26 mouse cellular contexts compared by ENCODE assay signal in genomic region chr12:78059965-78060364, GRCm38 (mm10).
DNase-seq lines count a peak whose midpoint lies in the region; ATAC-seq lines count a peak whose summit lies in the region.
"Had no signal": no experiment of that assay in that cellular context is flagged by ENCODE, and none has a peak within 500 bp of the region (broad histone marks: within the 10 kb centered on the region; RNA-seq: fewer than 3 reads in every experiment).

No protein-coding gene starts in this region.

- H3K27me3 ChIP-seq in kidney, embryonic 15.5 days: peaks cover 8% of the 10 kb centered on the region; the same call in 1 of the 2 replicates
- H3K27me3 ChIP-seq: embryonic facial prominence, embryonic 12.5 days had no signal

- 40% methylated on average over 5 of the region's 5 CpGs for WGBS in kidney, embryonic 15.5 days

- no peak overlapping the region for H3K4me2 ChIP-seq in kidney, embryonic 15.5 days
- H3K4me2 ChIP-seq: embryonic facial prominence, embryonic 12.5 days; embryonic facial prominence, embryonic 15.5 days; forebrain, embryonic 12.5 days had no signal

- no peaks in the 10 kb centered on the region for H3K9me3 ChIP-seq in kidney, embryonic 15.5 days (replicated peaks)
- H3K9me3 ChIP-seq: embryonic facial prominence, embryonic 12.5 days; embryonic facial prominence, embryonic 15.5 days; forebrain, embryonic 10.5 days; forebrain, embryonic 12.5 days had no signal

- no peak overlapping the region for H3K9ac ChIP-seq in kidney, embryonic 15.5 days
- H3K9ac ChIP-seq: embryonic facial prominence, embryonic 12.5 days; embryonic facial prominence, embryonic 15.5 days; forebrain, embryonic 12.5 days had no signal

- peaks cover 6% of the 10 kb centered on the region; the same call in 1 of the 2 replicates for H3K4me1 ChIP-seq in kidney, embryonic 15.5 days
- H3K4me1 ChIP-seq: embryonic facial prominence, embryonic 12.5 days; forebrain, embryonic 12.5 days had no signal

- no peak overlapping the region for H3K27ac ChIP-seq in kidney, embryonic 15.5 days
- H3K27ac ChIP-seq: embryonic facial prominence, embryonic 12.5 days; embryonic facial prominence, embryonic 15.5 days; forebrain, embryonic 10.5 days; forebrain, embryonic 12.5 days had no signal

- H3K36me3 ChIP-seq in kidney, embryonic 15.5 days: no peaks in the 10 kb centered on the region
- H3K36me3 ChIP-seq: embryonic facial prominence, embryonic 12.5 days; embryonic facial prominence, embryonic 15.5 days; forebrain, embryonic 10.5 days; forebrain, embryonic 12.5 days had no signal

- DNase-seq in frontal cortex, postnatal 25 days (ENCODE audit: low spot score in 2 of 2): no peak
- no peak for DNase-seq in kidney, adult 18-20 months
- peak; percentile 4 for DNase-seq in Muller cell, postnatal 12 days (ENCODE audit: inconsistent ontology term)
- DNase-seq in brain, adult 2 months (ENCODE audit: low read depth, low spot score): peak; percentile 55
- DNase-seq in cerebellum, postnatal 14 days: no peak
- no peak for DNase-seq in adipocyte (ENCODE audit: low spot score)
- DNase-seq: adrenal gland, adult 2 months; adrenal gland, postnatal 10 days; adrenal gland, postnatal 25 days; cerebellum, adult 11-12 months; cerebellum, adult 2 months; cerebellum, adult 9-10 months; cerebellum, postnatal 10 days; cerebellum, postnatal 36 days; embryo, embryonic 11 days had no signal

- H3K4me3 ChIP-seq in kidney, embryonic 15.5 days (replicated peaks): no peak overlapping the region
- H3K4me3 ChIP-seq: embryonic facial prominence, embryonic 12.5 days; embryonic facial prominence, embryonic 15.5 days; erythroblast, embryonic 14.5 days; forebrain, embryonic 10.5 days; forebrain, embryonic 12.5 days had no signal

- peak; percentile 84 for ATAC-seq in frontal cortex, adult (ENCODE audit: low TSS enrichment)
- 0 out of 2 replicates have a peak, but pooled peaks have one; percentile 56 for ATAC-seq in kidney, embryonic 15.5 days (replicated peaks; ENCODE audit: low FRiP score)
- ATAC-seq: activated CD4-positive, CD25-positive, alpha-beta regulatory T cell, adult 4 months; forebrain, embryonic 14.5 days; forebrain, embryonic 16.5 days; Patski had no signal

Comparison
In these comparisons a context has a peak if more than half of its experiments do, and no peak if none do; other contexts are left out.
1. DNase-seq: peak in Muller cell, postnatal 12 days (single experiment) and brain, adult 2 months (single experiment); none in frontal cortex, postnatal 25 days (0 of 2), kidney, adult 18-20 months (single experiment), cerebellum, postnatal 14 days (0 of 2) and adipocyte (single experiment).